Mouse (Mus musculus): Measurements from ENCODE around the gene Hist1h2ap. TPM values are rescaled to one million over a fixed set of nuclear protein-coding genes. Genes with fewer than 3 reads are reported as not detected.

The Hist1h2ap gene
- 100 to 1,000 TPM; 551 to 589 TPM for total RNA-seq (2023)

GRCm38 (mm10) chr13:21833461-21833860, at the start of gene Hist1h2ap, which contains the start of gene Hist1h2br:
TSS of gene Hist1h2ap (minus strand) at chr13:21833507.
TSS of gene Hist1h2br (plus strand) at chr13:21833743.

DNA sequence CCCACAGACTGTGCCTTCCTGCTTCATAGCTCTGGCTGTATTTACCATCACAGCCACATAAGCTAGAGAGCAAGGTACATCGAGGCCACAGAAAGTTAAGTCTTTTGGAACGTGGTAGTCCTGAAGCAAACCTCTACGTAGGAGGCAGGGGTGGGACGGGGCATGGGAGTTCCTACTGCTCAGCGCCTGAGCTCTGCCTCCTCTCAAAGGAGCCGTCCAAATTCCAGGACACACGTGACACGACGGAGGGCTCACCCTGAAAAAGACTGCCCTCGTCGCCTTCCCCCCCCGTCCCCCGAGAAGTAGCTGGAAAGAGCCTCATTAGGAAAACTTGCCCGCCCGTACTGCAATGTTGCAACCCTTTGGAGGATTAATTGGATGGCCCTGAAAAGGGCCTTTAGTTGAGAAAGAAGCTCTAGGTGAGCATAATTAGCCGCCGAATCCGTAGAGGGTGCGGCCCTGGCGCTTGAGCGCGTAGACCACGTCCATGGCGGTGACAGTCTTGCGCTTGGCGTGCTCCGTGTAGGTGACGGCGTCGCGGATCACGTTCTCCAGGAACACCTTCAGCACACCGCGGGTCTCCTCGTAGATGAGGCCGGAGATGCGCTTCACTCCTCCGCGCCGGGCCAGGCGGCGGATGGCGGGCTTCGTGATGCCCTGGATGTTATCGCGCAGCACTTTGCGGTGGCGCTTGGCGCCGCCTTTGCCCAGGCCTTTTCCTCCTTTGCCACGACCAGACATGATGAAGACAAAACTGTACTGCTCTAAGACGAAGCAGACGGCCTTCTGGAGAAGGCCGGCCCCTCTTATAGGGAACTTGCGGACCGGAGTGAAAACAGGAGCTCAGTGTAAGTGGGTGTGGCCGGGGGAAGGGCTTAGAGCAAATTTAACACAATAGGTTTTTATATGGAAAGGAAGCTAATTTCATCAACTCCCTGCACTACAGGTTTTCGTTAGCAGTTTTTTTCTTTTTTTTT, 1.6 kb downstream of the Hist1h2ap start, which contains the start of gene Hist1h4n:
Hist1h4n (minus strand) TSS at position 779 of the 977 bp plus-strand sequence.

DNA sequence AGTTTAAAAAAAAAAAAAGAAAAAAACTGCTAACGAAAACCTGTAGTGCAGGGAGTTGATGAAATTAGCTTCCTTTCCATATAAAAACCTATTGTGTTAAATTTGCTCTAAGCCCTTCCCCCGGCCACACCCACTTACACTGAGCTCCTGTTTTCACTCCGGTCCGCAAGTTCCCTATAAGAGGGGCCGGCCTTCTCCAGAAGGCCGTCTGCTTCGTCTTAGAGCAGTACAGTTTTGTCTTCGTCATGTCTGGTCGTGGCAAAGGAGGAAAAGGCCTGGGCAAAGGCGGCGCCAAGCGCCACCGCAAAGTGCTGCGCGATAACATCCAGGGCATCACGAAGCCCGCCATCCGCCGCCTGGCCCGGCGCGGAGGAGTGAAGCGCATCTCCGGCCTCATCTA, 21.8 kb downstream of the Hist1h2ap start, which contains the start of gene Hist1h4m:
Hist1h4m (plus strand) TSS at position 208 of the 400 bp plus-strand sequence.

DNA sequence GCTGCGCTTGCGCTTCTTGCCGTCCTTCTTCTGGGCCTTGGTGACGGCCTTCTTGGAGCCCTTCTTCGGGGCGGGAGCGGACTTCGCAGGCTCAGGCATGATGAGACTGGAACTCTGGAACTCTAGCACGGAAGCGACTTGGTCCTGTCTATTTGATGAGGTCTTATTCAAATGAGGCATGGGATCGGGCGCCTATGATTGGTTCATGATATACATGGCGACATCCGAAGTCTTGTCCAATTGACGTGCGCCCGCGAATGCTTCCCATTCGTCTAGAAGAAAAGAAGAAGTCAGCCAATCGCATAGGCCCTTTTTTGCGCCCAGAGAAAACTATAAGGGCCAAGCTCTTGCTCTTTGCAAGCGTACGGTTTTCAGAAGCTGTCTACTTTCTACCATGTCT, 23.2 kb downstream of the Hist1h2ap start, which contains the start of the genes Hist1h2bq and Hist1h2ao:
Hist1h2bq (minus strand) TSS at position 125 of the 400 bp plus-strand sequence.
Hist1h2ao (plus strand) TSS at position 393 of the 400 bp plus-strand sequence.

DNA sequence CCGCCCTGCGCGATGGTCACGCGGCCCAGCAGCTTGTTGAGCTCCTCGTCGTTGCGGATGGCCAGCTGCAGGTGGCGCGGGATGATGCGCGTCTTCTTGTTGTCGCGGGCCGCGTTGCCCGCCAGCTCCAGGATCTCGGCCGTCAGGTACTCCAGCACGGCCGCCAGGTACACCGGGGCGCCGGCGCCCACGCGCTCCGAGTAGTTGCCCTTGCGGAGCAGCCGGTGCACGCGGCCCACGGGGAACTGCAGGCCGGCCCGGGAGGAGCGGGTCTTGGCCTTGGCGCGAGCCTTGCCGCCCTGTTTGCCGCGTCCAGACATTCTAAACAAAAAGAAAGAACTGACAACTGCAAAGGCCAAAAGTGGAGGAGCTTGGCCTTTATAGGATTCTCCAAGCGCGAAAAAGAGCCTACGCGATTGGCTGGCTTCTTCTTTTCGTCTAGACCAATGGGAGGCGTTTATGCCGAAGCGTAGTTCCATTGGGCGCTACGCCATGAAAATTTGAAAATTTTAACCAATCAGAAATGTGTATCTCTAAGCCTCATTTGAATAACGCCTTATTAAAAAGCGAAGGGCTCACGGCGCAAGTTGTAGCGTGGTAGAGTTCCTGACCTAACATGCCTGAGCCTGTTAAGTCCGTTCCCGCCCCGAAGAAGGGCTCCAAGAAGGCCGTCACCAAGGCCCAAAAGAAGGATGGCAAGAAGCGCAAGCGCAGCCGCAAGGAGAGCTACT, 46.2 kb downstream of the Hist1h2ap start, which contains the start of the genes Hist1h2an and Hist1h2bp:
Hist1h2an (minus strand) TSS at position 320 of the 731 bp plus-strand sequence.
Hist1h2bp (plus strand) TSS at position 563 of the 731 bp plus-strand sequence.

DNA sequence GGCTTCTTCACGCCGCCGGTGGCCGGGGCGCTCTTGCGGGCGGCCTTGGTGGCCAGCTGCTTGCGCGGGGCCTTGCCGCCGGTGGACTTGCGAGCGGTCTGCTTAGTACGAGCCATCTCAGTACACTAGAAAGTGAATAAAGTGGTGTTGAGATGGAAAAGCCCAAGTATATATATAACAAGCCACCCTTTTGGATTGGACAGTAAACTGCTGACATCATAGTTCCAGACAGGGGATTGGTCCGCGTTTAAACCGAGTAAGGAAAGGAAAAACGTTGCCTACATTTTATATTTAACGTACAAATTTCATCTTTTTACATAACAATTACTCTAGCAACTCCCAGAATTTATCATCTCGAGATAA, 50.1 kb downstream of the Hist1h2ap start, which contains the start of gene Hist1h3i:
Hist1h3i (minus strand) TSS at position 116 of the 363 bp plus-strand sequence.

Other genes with a start within 250 kb of the Hist1h2ap start
- not detected for gene Olfr1362, start 219.5 kb downstream of the Hist1h2ap start, total RNA-seq (2023)
- gene Olfr11, start 191.0 kb downstream of the Hist1h2ap start, total RNA-seq (2023), result not detected
- not detected for gene Olfr1361, start 170.1 kb downstream of the Hist1h2ap start, total RNA-seq (2023)
- not detected for gene Olfr1360, start 156.1 kb downstream of the Hist1h2ap start, total RNA-seq (2023)
- not detected for gene Olfr1359, start 135.4 kb downstream of the Hist1h2ap start, total RNA-seq (2023)
- gene Hist1h2bl, start 117.4 kb downstream of the Hist1h2ap start, total RNA-seq (2023), result 1,000 to 10,000 TPM; 1,112 to 1,155 TPM
- gene Hist1h2ai, start 117.1 kb downstream of the Hist1h2ap start, total RNA-seq (2023), result 100 to 1,000 TPM; 381 to 445 TPM
- 1,000 to 10,000 TPM; 1,706 to 1,716 TPM for gene Hist1h3h, start 115.8 kb downstream of the Hist1h2ap start, total RNA-seq (2023)
- 100 to 1,000 TPM; 312 to 338 TPM for gene Hist1h2bm, start 111.5 kb downstream of the Hist1h2ap start, total RNA-seq (2023)
- 100 to 1,000 TPM; 189 to 204 TPM for gene Hist1h4j, start 98.4 kb downstream of the Hist1h2ap start, total RNA-seq (2023)
- 1,000 to 10,000 TPM; 2,442 to 2,952 TPM for gene Hist1h4k, start 83.0 kb downstream of the Hist1h2ap start, total RNA-seq (2023)
- gene Hist1h2ak, start 79.7 kb downstream of the Hist1h2ap start, total RNA-seq (2023), result 100 to 1,000 TPM; 484 to 517 TPM
- gene Hist1h2bn, start 79.4 kb downstream of the Hist1h2ap start, total RNA-seq (2023), result 100 to 1,000 TPM; 773 to 822 TPM
- gene Hist1h1b, start 52.9 kb downstream of the Hist1h2ap start, total RNA-seq (2023), result 100 to 1,000 TPM; 670 to 767 TPM
- 1,000 to 10,000 TPM; 1,415 to 1,653 TPM for gene Hist1h3i, start 50.1 kb downstream of the Hist1h2ap start, total RNA-seq (2023)
- 100 to 1,000 TPM; 208 to 211 TPM for gene Hist1h2an, start 46.3 kb downstream of the Hist1h2ap start, total RNA-seq (2023)
- gene Hist1h2bp, start 46.0 kb downstream of the Hist1h2ap start, total RNA-seq (2023), result 100 to 1,000 TPM; 541 to 563 TPM
- 1,000 to 10,000 TPM; 1,187 to 1,287 TPM for gene Hist1h2bq, start 23.3 kb downstream of the Hist1h2ap start, total RNA-seq (2023)
- 1,000 to 10,000 TPM; 2,421 to 2,630 TPM for gene Hist1h2ao, start 23.0 kb downstream of the Hist1h2ap start, total RNA-seq (2023)
- gene Hist1h4m, start 21.8 kb downstream of the Hist1h2ap start, total RNA-seq (2023), result 1,000 to 10,000 TPM; 1,420 to 1,801 TPM
- gene Hist1h4n, start 1.3 kb downstream of the Hist1h2ap start, total RNA-seq (2023), result 1,000 to 10,000 TPM in 1 of 2 experiments, 100 to 1,000 TPM in 1; 619 to 1,159 TPM
- gene Hist1h2br, start 236 bp upstream of the Hist1h2ap start, total RNA-seq (2023), result 1,000 to 10,000 TPM; 1,190 to 1,308 TPM
- under 1 TPM; 0.35 to 0.60 TPM for gene Zfp184, start 111.6 kb upstream of the Hist1h2ap start, total RNA-seq (2023)
- gene Pom121l2, start 147.7 kb upstream of the Hist1h2ap start, total RNA-seq (2023), result not detected
- 1 to 10 TPM; 2.5 to 2.8 TPM for gene Prss16, start 176.2 kb upstream of the Hist1h2ap start, total RNA-seq (2023)
- gene Hist1h2ah, start 202.1 kb upstream of the Hist1h2ap start, total RNA-seq (2023), result 100 to 1,000 TPM; 501 to 521 TPM
- gene Hist1h2bk, start 202.4 kb upstream of the Hist1h2ap start, total RNA-seq (2023), result 1,000 to 10,000 TPM; 1,519 to 1,594 TPM
- gene Hist1h4i, start 207.9 kb upstream of the Hist1h2ap start, total RNA-seq (2023), result 100 to 1,000 TPM; 549 to 592 TPM
- 1,000 to 10,000 TPM; 1,023 to 1,050 TPM for gene Hist1h2ag, start 209.4 kb upstream of the Hist1h2ap start, total RNA-seq (2023)
- 1,000 to 10,000 TPM; 1,049 to 1,157 TPM for gene Hist1h2bj, start 209.7 kb upstream of the Hist1h2ap start, total RNA-seq (2023)

All from neutrophil, adult 83 days (primary cell).